ENCODE assay signal across 22 mouse cellular contexts in the genomic region with DNA sequence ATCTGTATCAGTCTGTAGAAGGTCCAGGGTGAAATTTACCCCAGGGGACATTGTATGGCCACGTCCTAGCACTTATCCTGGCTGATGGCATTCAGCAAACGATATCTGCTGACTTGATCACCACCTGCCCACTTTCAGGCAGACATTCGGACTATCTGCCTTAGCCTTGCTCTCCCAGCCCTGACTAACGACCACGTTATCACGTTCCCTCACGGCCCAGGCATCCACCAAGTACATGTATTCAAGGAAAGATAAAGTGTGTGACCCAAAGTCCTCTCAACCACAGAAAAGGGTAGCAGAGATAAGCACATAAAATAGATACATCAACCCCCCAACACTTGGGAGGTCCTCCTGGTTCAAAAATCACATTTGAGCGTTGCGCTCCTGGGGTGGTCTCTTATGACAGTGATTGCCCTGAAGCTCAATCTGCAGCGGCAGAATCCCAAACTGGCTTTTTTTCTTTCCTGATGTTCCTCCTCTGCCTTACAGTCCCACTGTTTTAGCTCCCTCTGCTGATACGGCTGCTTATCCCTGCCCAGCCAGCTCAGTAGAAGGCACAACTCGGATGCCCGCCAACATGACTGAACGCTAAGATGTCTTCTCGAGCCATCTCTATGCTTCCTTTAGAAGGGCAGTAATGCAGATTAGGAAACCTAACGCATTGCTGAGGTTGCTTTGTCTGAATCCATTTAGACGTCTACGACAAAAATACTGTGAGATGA.
DNase-seq lines count a peak whose midpoint lies in the region; ATAC-seq and TF ChIP-seq lines count a peak whose summit lies in the region.
"Had no signal": no experiment of that assay in that cellular context is flagged by ENCODE, and none has a peak within 500 bp of the region (broad histone marks: within the 10 kb centered on the region; RNA-seq: fewer than 3 reads in every experiment).

No protein-coding gene starts in this region.

- H3K27me3 ChIP-seq in lung, embryonic 14.5 days (ENCODE audit: insufficient read depth, low read length): no peaks in the 10 kb centered on the region
- no peaks in the 10 kb centered on the region for H3K27me3 ChIP-seq in liver, embryonic 15.5 days
- H3K27me3 ChIP-seq: embryonic facial prominence, embryonic 12.5 days; forebrain, embryonic 15.5 days; limb, embryonic 15.5 days; neural tube, embryonic 15.5 days had no signal

- no peak overlapping the region for H3K4me3 ChIP-seq in lung, embryonic 14.5 days (ENCODE audit: low read depth, low read length)
- H3K4me3 ChIP-seq in lung, adult 2 months (replicated peaks; ENCODE audit: extremely low read depth, low read depth, low read length): no peak overlapping the region
- H3K4me3 ChIP-seq in liver, embryonic 15.5 days (replicated peaks): no peak overlapping the region
- H3K4me3 ChIP-seq: embryonic facial prominence, embryonic 12.5 days; forebrain, embryonic 15.5 days; heart, embryonic 10.5 days; limb, embryonic 15.5 days; neural tube, embryonic 15.5 days had no signal

- no peak overlapping the region for H3K9ac ChIP-seq in lung, embryonic 14.5 days
- no peak overlapping the region for H3K9ac ChIP-seq in liver, embryonic 15.5 days
- H3K9ac ChIP-seq: embryonic facial prominence, embryonic 12.5 days; forebrain, embryonic 15.5 days; limb, embryonic 15.5 days; neural tube, embryonic 15.5 days had no signal

- 43% methylated on average over 18 of the region's 18 CpGs for WGBS in lung, embryonic 14.5 days
- WGBS in lung, adult 2 months: 56% methylated on average over 18 of the region's 18 CpGs
- 48% methylated on average over 18 of the region's 18 CpGs for WGBS in liver, embryonic 15.5 days (ENCODE audit: insufficient replicate concordance)

- TF ChIP-seq CTCF in lung, embryonic 14.5 days (IDR thresholded peaks at IDR 0.05; ENCODE audit: low read depth): peak; percentile 30
- TF ChIP-seq CTCF in lung, adult 2 months (IDR thresholded peaks at IDR 0.05; ENCODE audit: insufficient read depth, low read length): no peak

- no peak overlapping the region for H3K4me2 ChIP-seq in lung, embryonic 14.5 days
- no peak overlapping the region for H3K4me2 ChIP-seq in liver, embryonic 15.5 days
- H3K4me2 ChIP-seq: embryonic facial prominence, embryonic 12.5 days; forebrain, embryonic 15.5 days; limb, embryonic 15.5 days; neural tube, embryonic 15.5 days had no signal

- TF ChIP-seq POLR2A in lung, adult 2 months (IDR thresholded peaks at IDR 0.05; ENCODE audit: borderline replicate concordance, extremely low read depth, low read depth, low read length): no peak

- ATAC-seq in lung, embryonic 14.5 days (ENCODE audit: insufficient read depth): peak; percentile 45; the same call in 1 of the 2 replicates
- ATAC-seq in liver, embryonic 15.5 days (ENCODE audit: insufficient read depth): peak; percentile 42; the same call in 1 of the 2 replicates
- ATAC-seq in megakaryocyte-erythroid progenitor cell, adult 5-6 weeks (replicated peaks; ENCODE audit: low FRiP score, low TSS enrichment, poor library complexity, severe bottlenecking): peak; percentile 87
- ATAC-seq in megakaryocyte, adult 5-6 weeks (ENCODE audit: poor library complexity, severe bottlenecking): no peak
- ATAC-seq: forebrain, embryonic 15.5 days; hindbrain, postnatal 0 days; midbrain, embryonic 16.5 days had no signal

- peak; percentile 23 to 26 for DNase-seq in cerebellum, postnatal 10 days
- no peak for DNase-seq in cerebellum, adult 11-12 months
- peak; percentile 57 for DNase-seq in lung, embryonic 14.5 days
- DNase-seq in lung, adult 2 months: no peak
- no peak for DNase-seq in yolk sac, embryonic 10.5 days (ENCODE audit: low spot score)
- DNase-seq: adrenal gland, adult 2 months; cerebellum, adult 9-10 months; gastrocnemius, postnatal 25 days; heart, postnatal 36 days; kidney, adult 2 months; kidney, postnatal 14 days; thymus, postnatal 25 days had no signal

- no peaks in the 10 kb centered on the region for H3K9me3 ChIP-seq in lung, embryonic 14.5 days (ENCODE audit: low read depth, low read length)
- H3K9me3 ChIP-seq in liver, embryonic 15.5 days (replicated peaks): no peaks in the 10 kb centered on the region
- H3K9me3 ChIP-seq: embryonic facial prominence, embryonic 12.5 days; forebrain, embryonic 15.5 days; heart, embryonic 10.5 days; limb, embryonic 15.5 days; neural tube, embryonic 15.5 days had no signal

- no peak overlapping the region for H3K27ac ChIP-seq in lung, embryonic 14.5 days (ENCODE audit: low read depth)
- H3K27ac ChIP-seq in liver, embryonic 15.5 days (replicated peaks): no peak overlapping the region
- H3K27ac ChIP-seq: embryonic facial prominence, embryonic 12.5 days; forebrain, embryonic 15.5 days; heart, embryonic 10.5 days; hindbrain, postnatal 0 days; limb, embryonic 15.5 days; neural tube, embryonic 15.5 days had no signal

- peaks cover 10% of the 10 kb centered on the region; the same call in 1 of the 2 replicates for H3K4me1 ChIP-seq in lung, embryonic 14.5 days (ENCODE audit: insufficient read depth)
- H3K4me1 ChIP-seq in lung, adult 2 months (ENCODE audit: control insufficient read depth, insufficient read depth, low read length): no peaks in the 10 kb centered on the region
- H3K4me1 ChIP-seq in liver, embryonic 15.5 days (replicated peaks): no peaks in the 10 kb centered on the region
- H3K4me1 ChIP-seq: embryonic facial prominence, embryonic 12.5 days had no signal

- H3K36me3 ChIP-seq in lung, embryonic 14.5 days (ENCODE audit: insufficient read depth): no peaks in the 10 kb centered on the region
- no peaks in the 10 kb centered on the region for H3K36me3 ChIP-seq in liver, embryonic 15.5 days (replicated peaks)
- H3K36me3 ChIP-seq: embryonic facial prominence, embryonic 12.5 days; forebrain, embryonic 15.5 days; heart, embryonic 10.5 days; limb, embryonic 15.5 days; neural tube, embryonic 15.5 days had no signal

Comparison
In these comparisons a context has a peak if more than half of its experiments do, and no peak if none do; other contexts are left out.
1. DNase-seq: peak in cerebellum, postnatal 10 days (2 of 2) and lung, embryonic 14.5 days (single experiment); none in cerebellum, adult 11-12 months (single experiment), lung, adult 2 months (single experiment) and yolk sac, embryonic 10.5 days (single experiment).